In genomic region chr15:84207327-84207726, GRCm38 (mm10) we compare ENCODE assay signal across 17 mouse cellular contexts. TPM values are rescaled to one million over a fixed set of nuclear protein-coding genes. Genes with fewer than 3 reads are reported as not detected.
"Had no signal": no experiment of that assay in that cellular context is flagged by ENCODE, and none has a peak within 500 bp of the region (broad histone marks: within the 10 kb centered on the region; RNA-seq: fewer than 3 reads in every experiment).

No protein-coding gene starts in this region.

- H3K27ac ChIP-seq: neural tube, embryonic 13.5 days; neural tube, embryonic 15.5 days; stomach, embryonic 15.5 days; stomach, postnatal 0 days had no signal

- H3K4me3 ChIP-seq: neural tube, embryonic 13.5 days; neural tube, embryonic 15.5 days; stomach, embryonic 15.5 days had no signal

- H3K9ac ChIP-seq: neural tube, embryonic 13.5 days; neural tube, embryonic 15.5 days; stomach, embryonic 15.5 days had no signal

- H3K27me3 ChIP-seq: neural tube, embryonic 13.5 days; neural tube, embryonic 15.5 days; stomach, embryonic 15.5 days had no signal

- DNase-seq: retina, postnatal 1 day; right cerebral cortex, adult 18-20 months; right cerebral cortex, postnatal 14 days; right cerebral cortex, postnatal 25 days; right cerebral cortex, postnatal 4 days; spleen, adult 18-20 months; thymus, adult 18-20 months; thymus, adult 2 months; thymus, postnatal 14 days; thymus, postnatal 25 days; thymus, postnatal 36 days; thymus, postnatal 4 days had no signal

- H3K4me2 ChIP-seq: neural tube, embryonic 13.5 days; neural tube, embryonic 15.5 days; stomach, embryonic 15.5 days had no signal

- H3K9me3 ChIP-seq: neural tube, embryonic 13.5 days; neural tube, embryonic 15.5 days; stomach, embryonic 15.5 days had no signal

- H3K4me1 ChIP-seq: stomach, embryonic 15.5 days had no signal

RNA-seq across cellular contexts. Expression of gene Pnpla3, which starts 39.7 kb away (rescaled TPM):
- total RNA-seq: neutrophil, adult 5-6 weeks had no signal
